Mouse (Mus musculus) lung, adult 2 months (tissue): ENCODE data around the gene S1pr5. TPM values are rescaled to one million over a fixed set of nuclear protein-coding genes. Genes with fewer than 3 reads are reported as not detected.
"Not testable (repeated sequence)": the region's sequence is repeated elsewhere in the genome, so short reads cannot be mapped to it uniquely, and the experiment has no call there.

Experiments used
- DNase-seq: peaks from one replicate; pipeline ENCODE4 v3.0.0; 2022
- H3K4me1 ChIP-seq: fragments of 200-500 bp; 2 replicates; pipeline ENCODE4 v1.6.1; 2011; ENCODE audit warnings: low read length; ENCODE audit not compliant: control insufficient read depth, insufficient read depth
- H3K4me3 ChIP-seq: fragments of 200-500 bp; replicated peaks from 2 replicates; pipeline ENCODE3; 2011; ENCODE audit warnings: low read depth, mild to moderate bottlenecking, control low read depth, low read length; ENCODE audit errors: extremely low read depth
- CTCF ChIP-seq: fragments of 200-500 bp; IDR thresholded peaks from 2 replicates; pipeline ENCODE4 v1.5.1; 2011; ENCODE audit warnings: mild to moderate bottlenecking, low read length, control low read depth; ENCODE audit not compliant: insufficient read depth
- POLR2A ChIP-seq: fragments of 200-500 bp; IDR thresholded peaks from 2 replicates; pipeline ENCODE4 v1.6.1; 2011; ENCODE audit warnings: low read depth, mild to moderate bottlenecking, control low read depth, low read length, borderline replicate concordance; ENCODE audit errors: extremely low read depth
- WGBS: fragments of 180-500 bp; shearing (Covaris S2); methylation state at CpG from one replicate; pipeline ENCODE4 v1.1.7; 2018; 5-methylcytosine and 5-hydroxymethylcytosine counted together
- polyA plus RNA-seq: library from polyadenylated mRNA; depleted of rRNA; stranded (reverse); fragments of >200 nt; gene quantifications from 2 replicates; pipeline ENCODE4 v1.2.3, GENCODE M21; 2012

Gene S1pr5
- polyA plus RNA-seq, 1 experiment, result 9.7 TPM

- no peak for DNase-seq
- WGBS, result 83% methylated on average over 6 of the region's 6 CpGs
- TF ChIP-seq POLR2A, result no peak
- no peaks in the 10 kb centered on the region for H3K4me1 ChIP-seq
- H3K4me3 ChIP-seq, result no peak overlapping the region
Measured at GRCm38 (mm10) chr9:21210821-21211220, 37.4 kb downstream of the S1pr5 start.

GRCm38 (mm10) chr9:21208626-21209025 is 39.6 kb downstream of the S1pr5 start:
- 70% methylated on average over 2 of the region's 2 CpGs for WGBS
- no peak for DNase-seq
- H3K4me1 ChIP-seq, result no peaks in the 10 kb centered on the region
- TF ChIP-seq POLR2A (no peak), CTCF (no peak)
- no peak overlapping the region for H3K4me3 ChIP-seq

GRCm38 (mm10) chr9:21206848-21207247 is 41.4 kb downstream of the S1pr5 start:
- WGBS, result 86% methylated on average over 6 of the region's 6 CpGs
- H3K4me1 ChIP-seq, result no peaks in the 10 kb centered on the region
- H3K4me3 ChIP-seq, result no peak overlapping the region
- TF ChIP-seq POLR2A (no peak), CTCF (no peak)
- DNase-seq, result no peak

GRCm38 (mm10) chr9:21204528-21205272 is 43.5 kb downstream of the S1pr5 start:
- no peak for TF ChIP-seq POLR2A
- TF ChIP-seq CTCF, result no peak
- Histone ChIP-seq H3K4me3 (peak overlapping the region; percentile 22), H3K4me1 (no peaks in the 10 kb centered on the region)
- DNase-seq, result peak; percentile 22
- WGBS, result 21% methylated on average over 23 of the region's 23 CpGs

GRCm38 (mm10) chr9:21204156-21204527 is 44.1 kb downstream of the S1pr5 start:
- H3K4me1 ChIP-seq, result no peaks in the 10 kb centered on the region
- 52% methylated on average over 8 of the region's 8 CpGs for WGBS
- no peak for DNase-seq
- H3K4me3 ChIP-seq, result no peak overlapping the region
- TF ChIP-seq CTCF (no peak), POLR2A (no peak)

- no peak for TF ChIP-seq POLR2A
- no peak for TF ChIP-seq CTCF
- WGBS, result 87% methylated on average over 3 of the region's 3 CpGs
- no peaks in the 10 kb centered on the region for H3K4me1 ChIP-seq
- DNase-seq, result no peak
- no peak overlapping the region for H3K4me3 ChIP-seq
Measured at GRCm38 (mm10) chr9:21198960-21199359, 49.3 kb downstream of the S1pr5 start.

DNA sequence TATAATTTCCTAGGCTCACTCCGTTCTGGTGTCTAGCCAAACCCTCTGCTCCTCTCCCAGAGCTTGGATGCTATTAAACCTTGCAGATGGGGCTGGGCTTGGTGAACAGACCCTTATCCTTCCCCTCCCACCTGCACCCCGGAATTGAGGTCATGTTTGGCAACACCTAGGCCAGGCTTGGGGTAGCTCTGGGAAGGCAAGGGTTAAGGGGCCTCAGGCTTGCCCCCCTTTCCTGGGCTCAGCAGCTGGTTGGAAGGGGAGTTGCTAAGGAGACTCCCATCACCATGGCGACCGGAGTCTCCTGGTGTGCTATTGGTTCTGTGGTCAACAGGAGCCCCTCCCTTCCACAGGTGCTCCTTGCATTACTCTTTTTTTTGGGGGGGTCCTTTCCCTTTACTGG is 50.3 kb downstream of the S1pr5 start:
- H3K4me3 ChIP-seq, result no peak overlapping the region
- WGBS, result 63% methylated on average over 4 of the region's 4 CpGs
- H3K4me1 ChIP-seq, result no peaks in the 10 kb centered on the region
- DNase-seq, result no peak
- TF ChIP-seq CTCF, result no peak
- TF ChIP-seq POLR2A, result no peak

DNA sequence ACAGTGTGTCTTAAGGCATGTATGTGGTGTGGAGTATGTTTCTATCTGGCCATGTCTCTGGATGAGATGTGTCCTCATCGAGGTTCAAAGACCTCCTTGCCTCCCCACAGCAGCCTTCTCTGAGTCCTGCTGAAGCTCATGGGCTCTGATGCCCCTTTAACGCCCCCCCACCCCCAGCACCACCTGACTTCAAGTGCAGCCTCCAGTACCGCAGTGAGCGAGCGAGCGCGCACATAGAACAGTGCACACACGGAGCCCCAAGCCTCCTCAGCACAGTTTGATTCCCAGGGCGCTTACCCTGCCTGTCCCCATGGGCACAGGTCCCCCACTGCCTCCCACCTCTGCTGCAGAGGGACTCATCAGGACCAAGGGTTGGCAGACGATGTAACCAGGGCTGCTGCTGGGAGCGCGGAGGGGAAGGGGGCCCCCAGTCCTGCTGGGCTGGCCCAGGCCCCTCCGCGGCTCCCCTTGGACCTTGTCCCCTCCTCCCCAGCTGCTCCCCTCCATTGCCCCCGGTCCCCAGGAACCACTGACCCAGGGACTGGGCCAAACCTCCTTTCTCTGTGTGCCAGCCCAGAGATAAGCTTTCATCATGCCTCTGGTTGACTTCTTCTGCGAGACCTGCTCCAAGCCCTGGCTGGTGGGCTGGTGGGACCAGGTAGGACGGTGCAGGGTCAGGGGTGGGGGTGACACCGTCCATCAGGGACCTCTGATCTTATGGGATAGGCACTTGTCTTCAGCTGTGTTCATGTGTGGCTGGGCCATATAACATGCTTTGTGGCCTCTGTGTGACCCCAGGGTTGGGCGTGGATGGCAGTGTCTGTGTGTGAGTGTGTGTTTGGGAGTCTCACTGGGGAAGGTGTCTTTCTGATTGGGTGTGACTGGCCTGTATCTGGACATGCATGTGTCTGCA is 51.5 kb downstream of the S1pr5 start:
- TF ChIP-seq CTCF (no peak), POLR2A (no peak)
- WGBS, result 58% methylated on average over 19 of the region's 19 CpGs
- Histone ChIP-seq H3K4me1 (no peaks in the 10 kb centered on the region), H3K4me3 (no peak overlapping the region)
- no peak for DNase-seq

DNA sequence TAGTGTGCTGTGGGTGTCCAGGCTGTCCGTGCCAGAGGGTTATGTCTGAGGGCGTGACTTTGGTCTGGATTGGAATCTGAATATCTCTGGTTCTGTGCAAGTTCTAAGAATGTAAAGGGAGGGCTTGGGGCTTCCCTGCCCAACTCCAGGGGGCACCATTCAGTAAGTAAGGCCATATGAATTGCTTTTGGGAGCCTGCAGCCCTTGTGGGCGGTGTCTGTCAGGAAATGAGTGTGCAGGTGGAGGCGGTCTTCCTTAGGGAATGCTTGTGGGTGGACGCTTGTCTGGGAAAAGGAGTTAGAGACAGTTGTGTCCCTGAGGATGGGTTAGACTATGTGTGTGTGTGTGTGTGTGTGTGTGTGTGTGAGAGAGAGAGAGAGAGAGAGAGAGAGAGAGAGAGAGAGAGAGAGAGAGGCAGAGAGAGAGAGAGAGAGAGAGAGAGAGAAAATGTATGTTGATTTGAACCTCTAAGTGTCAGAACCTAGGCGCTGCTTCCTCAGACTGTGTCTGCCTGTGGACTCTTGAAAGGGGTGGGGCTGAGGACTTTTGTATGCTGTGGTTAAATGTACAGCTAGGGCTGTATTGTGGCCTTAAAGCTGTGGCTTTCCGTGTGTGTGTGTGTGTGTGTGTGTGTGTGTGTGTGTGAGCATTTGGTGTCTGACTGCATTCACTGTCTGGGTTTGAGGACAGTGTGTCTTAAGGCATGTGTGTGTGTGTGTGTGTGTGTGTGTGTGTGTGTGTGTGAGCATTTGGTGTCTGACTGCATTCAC is 52.3 kb downstream of the S1pr5 start:
- DNase-seq, H3K4me1 ChIP-seq, H3K4me3 ChIP-seq: not testable (repeated sequence)
- 63% methylated on average over 7 of the region's 7 CpGs for WGBS
